Mouse (Mus musculus) hindbrain, embryonic 16.5 days (tissue): ENCODE measurements around the gene Hspbp1. TPM values are rescaled to one million over a fixed set of nuclear protein-coding genes. Genes with fewer than 3 reads are reported as not detected.

Experiments used
- ATAC-seq: fragments of 200-750 bp; cut with Nextera tagmentation; 2 replicates; pipeline ENCODE4 v1.8.0; 2017; ENCODE audit warnings: moderate TSS enrichment, moderate library complexity
- H3K27ac ChIP-seq: fragments of 300-500 bp; sonication (generic); 2 replicates; pipeline ENCODE4 v1.5.1; 2014; ENCODE audit warnings: low read depth, mild to moderate bottlenecking, control low read depth, low read length, moderate library complexity
- H3K27me3 ChIP-seq: fragments of 300-500 bp; sonication (generic); replicated peaks from 2 replicates; pipeline ENCODE4 v1.6.1; 2014; ENCODE audit warnings: low read length; ENCODE audit not compliant: control insufficient read depth, insufficient read depth
- H3K36me3 ChIP-seq: fragments of 300-500 bp; sonication (generic); 2 replicates; pipeline ENCODE4 v1.6.1; 2014; ENCODE audit warnings: mild to moderate bottlenecking, low read length, moderate library complexity, mixed read lengths; ENCODE audit not compliant: control insufficient read depth, insufficient read depth
- H3K4me1 ChIP-seq: fragments of 300-500 bp; sonication (generic); 2 replicates; pipeline ENCODE4 v1.6.1; 2014; ENCODE audit warnings: low read depth, low read length; ENCODE audit not compliant: control insufficient read depth, insufficient read depth
- H3K4me2 ChIP-seq: fragments of 300-500 bp; sonication (generic); 2 replicates; pipeline ENCODE4 v1.6.1; 2014; ENCODE audit warnings: mild to moderate bottlenecking, low read length, control low read depth, moderate library complexity
- H3K4me3 ChIP-seq: fragments of 300-500 bp; sonication (generic); 2 replicates; pipeline ENCODE4 v1.5.1; 2014; ENCODE audit warnings: mild to moderate bottlenecking, low read length, control low read depth, moderate library complexity
- H3K9ac ChIP-seq: fragments of 300-500 bp; sonication (generic); 2 replicates; pipeline ENCODE4 v1.6.1; 2014; ENCODE audit warnings: low read depth, mild to moderate bottlenecking, control low read depth, low read length, moderate library complexity
- H3K9me3 ChIP-seq: fragments of 300-500 bp; sonication (generic); 2 replicates; pipeline ENCODE4 v1.6.1; 2014; ENCODE audit warnings: mild to moderate bottlenecking, low read length, moderate library complexity; ENCODE audit not compliant: control insufficient read depth
- WGBS: fragments of 180-500 bp; shearing (Covaris S2); extraction: QIAGEN DNeasy Blood & Tissue Kit; methylation state at CpG from one replicate; pipeline ENCODE4 v1.1.7; 2014; 5-methylcytosine and 5-hydroxymethylcytosine counted together
- polyA plus RNA-seq: library from polyadenylated mRNA; unstranded; fragments of >200 nt; fragmentation: Nextera tagmentation; extraction: Ambion mirVana; gene quantifications from 2 replicates; pipeline ENCODE4 v1.2.1, GENCODE M21; 2015

Gene Hspbp1
- polyA plus RNA-seq, 1 experiment from 2014 or later, result 188 TPM

DNA sequence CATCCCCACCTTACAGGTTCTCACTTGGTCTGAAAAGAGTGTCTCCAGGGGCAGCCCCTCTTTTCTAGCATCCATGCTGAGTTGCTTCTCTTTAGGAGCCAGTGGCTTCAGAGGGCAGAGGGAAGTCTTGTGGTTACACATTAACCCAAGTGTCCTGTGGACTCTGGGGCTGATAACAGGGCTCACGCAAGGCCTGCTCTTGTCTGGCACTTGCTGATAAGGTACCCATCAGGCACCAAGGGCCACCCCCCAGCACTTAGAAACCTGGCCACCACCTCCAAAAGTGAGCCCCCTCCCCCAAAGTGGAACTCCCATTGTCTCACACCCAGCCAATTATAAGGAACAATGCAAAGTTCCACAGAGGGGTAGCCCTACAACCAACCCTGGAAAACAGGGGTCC is 54.7 kb downstream of the Hspbp1 start:
- Histone ChIP-seq H3K9ac (no peak overlapping the region), H3K36me3 (peaks cover 36% of the 10 kb centered on the region), H3K9me3 (no peaks in the 10 kb centered on the region), H3K4me2 (no peak overlapping the region), H3K27me3 (no peaks in the 10 kb centered on the region), H3K4me3 (no peak overlapping the region), H3K4me1 (no peaks in the 10 kb centered on the region), H3K27ac (no peak overlapping the region)
- no peak for ATAC-seq
- WGBS, result 100% methylated on average over 1 of the region's 1 CpGs

DNA sequence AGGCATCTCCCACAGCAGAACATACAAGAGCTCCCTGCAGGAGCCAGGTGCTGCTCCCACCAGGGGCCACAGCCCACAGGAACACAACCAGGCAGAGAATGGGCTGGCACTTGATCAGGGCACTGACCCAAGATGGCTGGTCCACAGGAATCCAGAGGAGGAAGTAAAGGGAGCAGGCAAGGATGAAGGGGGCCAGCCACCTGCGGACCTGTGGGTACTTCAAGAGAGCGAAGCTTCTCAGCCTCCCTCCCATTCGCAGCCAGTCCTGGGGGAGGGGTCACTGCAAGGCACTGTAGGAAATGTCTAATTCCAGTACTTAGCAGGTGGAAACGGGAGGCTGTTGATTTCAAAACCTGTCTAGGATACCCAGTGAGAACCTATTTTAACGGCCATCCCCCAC is 55.3 kb downstream of the Hspbp1 start:
- no peak overlapping the region for H3K4me3 ChIP-seq
- H3K36me3 ChIP-seq, result peaks cover 36% of the 10 kb centered on the region

DNA sequence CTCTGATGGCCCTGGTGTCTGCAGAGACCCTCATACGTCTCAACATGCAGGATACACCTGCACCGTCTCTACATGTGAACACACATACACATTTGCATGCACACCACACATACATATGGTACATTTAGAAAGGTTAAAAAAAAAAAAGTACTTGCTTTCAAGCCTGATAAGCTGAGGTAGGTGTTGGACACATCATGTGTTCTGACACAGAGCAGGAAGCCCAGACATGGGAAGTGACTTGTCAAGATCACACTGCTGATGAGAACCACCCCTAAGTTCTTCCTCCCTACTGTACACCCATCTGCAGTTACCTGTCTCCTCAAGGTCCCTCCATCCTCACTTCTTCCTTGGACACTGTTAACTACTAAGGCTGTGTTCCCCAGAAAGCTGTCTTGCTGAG is 58.9 kb downstream of the Hspbp1 start:
- Histone ChIP-seq H3K9me3 (no peaks in the 10 kb centered on the region), H3K4me1 (no peaks in the 10 kb centered on the region), H3K27me3 (no peaks in the 10 kb centered on the region), H3K9ac (no peak overlapping the region), H3K4me3 (no peak overlapping the region), H3K27ac (no peak overlapping the region), H3K36me3 (peaks cover 10% of the 10 kb centered on the region), H3K4me2 (no peak overlapping the region)
- no peak for ATAC-seq
- 98% methylated on average over 2 of the region's 2 CpGs for WGBS

More for the DNA sequence above, 55.3 kb downstream of the Hspbp1 start:
- no peak overlapping the region for H3K9ac ChIP-seq
- no peak overlapping the region for H3K4me2 ChIP-seq
- H3K27me3 ChIP-seq, result no peaks in the 10 kb centered on the region
- no peaks in the 10 kb centered on the region for H3K4me1 ChIP-seq
- no peak overlapping the region for H3K27ac ChIP-seq
- 85% methylated on average over 5 of the region's 5 CpGs for WGBS
- no peak for ATAC-seq
- no peaks in the 10 kb centered on the region for H3K9me3 ChIP-seq

DNA sequence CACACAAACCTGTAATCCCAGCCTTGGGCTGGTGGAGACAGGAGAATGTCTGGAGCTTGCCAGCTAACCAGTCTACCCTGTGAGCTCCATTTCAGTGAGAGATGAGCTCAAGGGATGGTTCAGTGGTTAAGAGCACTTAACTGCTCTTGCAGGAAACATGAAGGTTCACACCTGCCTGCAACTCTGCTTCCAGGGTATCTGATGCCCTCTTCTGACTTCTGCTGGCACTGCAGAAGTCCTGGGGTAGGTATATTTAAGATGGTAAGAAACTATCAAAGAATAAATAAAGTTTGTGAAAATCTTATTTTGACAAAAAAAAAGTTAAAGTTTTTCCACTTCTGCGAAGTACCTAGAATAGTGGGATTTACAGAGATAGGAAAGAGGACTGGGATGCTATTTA is 60.5 kb downstream of the Hspbp1 start:
- H3K9me3 ChIP-seq, result no peaks in the 10 kb centered on the region
- 44% methylated on average over 1 of the region's 1 CpGs for WGBS
- ATAC-seq, result peak; percentile 13; the same call in 1 of the 2 replicates
- no peaks in the 10 kb centered on the region for H3K27me3 ChIP-seq
- no peak overlapping the region for H3K9ac ChIP-seq
- H3K4me2 ChIP-seq, result no peak overlapping the region
- H3K36me3 ChIP-seq, result peaks cover 4% of the 10 kb centered on the region
- no peaks in the 10 kb centered on the region for H3K4me1 ChIP-seq
- no peak overlapping the region for H3K27ac ChIP-seq
- H3K4me3 ChIP-seq, result no peak overlapping the region

DNA sequence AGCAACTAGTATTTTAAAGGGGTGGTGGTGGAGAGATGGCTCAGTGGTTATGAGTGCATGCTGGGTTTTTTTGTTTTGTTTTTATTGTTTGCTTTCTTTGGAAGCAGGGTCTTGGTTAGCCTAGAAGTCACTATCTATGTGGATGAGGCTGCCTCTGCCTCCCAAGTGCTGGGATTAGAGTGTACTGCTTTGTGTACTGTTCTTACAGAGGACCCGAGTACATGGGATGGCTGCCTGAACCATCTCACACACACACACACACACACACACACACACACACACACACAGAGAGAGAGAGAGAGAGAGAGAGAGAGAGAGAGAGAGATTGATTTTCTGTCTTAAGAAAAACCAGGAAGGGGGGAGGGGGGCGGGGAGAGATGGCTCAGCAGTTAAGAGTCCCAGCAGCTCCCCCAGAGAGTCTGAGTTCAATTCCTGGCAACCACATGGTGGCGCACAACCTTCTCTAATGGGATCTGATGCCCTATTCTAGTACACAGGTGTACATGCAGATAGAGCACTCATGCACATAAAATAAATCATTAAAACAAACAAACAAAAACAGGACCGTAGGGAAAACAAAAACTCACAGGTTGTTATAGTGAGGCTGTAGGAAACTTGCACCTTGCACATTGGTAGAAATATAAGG is 61.2 kb downstream of the Hspbp1 start:
- Histone ChIP-seq H3K36me3 (no peaks in the 10 kb centered on the region), H3K4me2 (no peak overlapping the region), H3K27me3 (no peaks in the 10 kb centered on the region), H3K9ac (no peak overlapping the region), H3K27ac (no peak overlapping the region), H3K4me1 (no peaks in the 10 kb centered on the region), H3K9me3 (no peaks in the 10 kb centered on the region), H3K4me3 (no peak overlapping the region)
- ATAC-seq, result peak; percentile 79
- WGBS, result 28% methylated on average over 4 of the region's 4 CpGs

DNA sequence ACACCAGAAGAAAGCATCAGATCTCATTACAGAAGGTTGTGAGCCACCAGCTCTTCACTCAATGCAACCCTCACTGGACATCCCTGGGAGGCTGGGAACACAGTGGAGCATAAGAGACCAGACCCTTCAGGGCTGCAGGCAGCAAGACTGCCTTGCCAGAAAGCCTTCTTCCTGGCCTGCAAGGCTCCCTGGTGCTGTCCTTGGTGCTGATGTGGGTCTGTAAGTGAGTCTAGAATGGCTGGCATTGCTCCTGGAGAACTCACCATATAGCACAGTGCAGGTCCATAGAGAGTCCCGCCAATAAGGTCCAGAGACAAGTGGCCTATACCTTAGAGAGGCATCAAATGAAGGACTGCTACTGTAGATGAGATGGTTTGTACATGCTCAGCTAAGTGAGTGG is 64.9 kb downstream of the Hspbp1 start:
- 54% methylated on average over 1 of the region's 1 CpGs for WGBS
- ATAC-seq, result no peak
- Histone ChIP-seq H3K9me3 (no peaks in the 10 kb centered on the region), H3K27ac (no peak overlapping the region), H3K4me1 (no peaks in the 10 kb centered on the region), H3K36me3 (no peaks in the 10 kb centered on the region), H3K27me3 (no peaks in the 10 kb centered on the region), H3K9ac (no peak overlapping the region), H3K4me3 (no peak overlapping the region), H3K4me2 (no peak overlapping the region)

DNA sequence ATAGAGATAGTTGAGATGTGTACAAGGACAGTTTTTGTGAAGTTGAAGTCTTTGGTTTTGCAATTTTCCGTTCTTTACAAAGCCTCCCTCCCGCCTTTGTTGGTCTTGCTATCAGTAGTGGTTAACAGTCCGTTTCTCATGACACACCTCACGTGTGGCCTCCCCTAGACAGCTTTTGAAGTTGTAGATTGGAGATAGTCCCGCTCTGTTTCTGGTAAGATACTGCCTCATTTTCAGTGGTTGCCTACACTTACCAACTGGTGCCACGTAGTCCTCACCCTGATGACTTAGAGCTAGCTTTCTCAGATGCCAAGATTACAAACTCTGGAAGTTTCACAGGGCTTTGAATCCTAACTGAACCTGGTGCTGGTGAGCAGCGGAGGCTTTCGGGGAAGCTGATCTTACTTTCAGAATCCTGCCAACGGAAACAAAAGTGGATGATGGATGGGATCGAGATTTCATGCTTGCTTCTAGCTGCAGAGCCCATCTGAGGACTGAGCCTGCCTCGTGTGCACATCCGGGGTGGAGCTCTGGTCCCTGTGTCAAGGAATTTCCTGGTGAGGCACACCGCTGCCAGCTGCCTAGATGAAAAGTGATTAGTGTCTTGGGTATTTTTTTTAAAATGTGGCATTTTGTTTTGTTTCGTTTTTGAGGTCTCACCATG is 71.0 kb downstream of the Hspbp1 start:
- Histone ChIP-seq H3K27ac (no peak overlapping the region), H3K36me3 (no peaks in the 10 kb centered on the region), H3K9ac (no peak overlapping the region), H3K4me3 (no peak overlapping the region), H3K4me1 (no peaks in the 10 kb centered on the region), H3K4me2 (no peak overlapping the region), H3K9me3 (no peaks in the 10 kb centered on the region), H3K27me3 (no peaks in the 10 kb centered on the region)
- 70% methylated on average over 14 of the region's 14 CpGs for WGBS
- ATAC-seq, result no peak

DNA sequence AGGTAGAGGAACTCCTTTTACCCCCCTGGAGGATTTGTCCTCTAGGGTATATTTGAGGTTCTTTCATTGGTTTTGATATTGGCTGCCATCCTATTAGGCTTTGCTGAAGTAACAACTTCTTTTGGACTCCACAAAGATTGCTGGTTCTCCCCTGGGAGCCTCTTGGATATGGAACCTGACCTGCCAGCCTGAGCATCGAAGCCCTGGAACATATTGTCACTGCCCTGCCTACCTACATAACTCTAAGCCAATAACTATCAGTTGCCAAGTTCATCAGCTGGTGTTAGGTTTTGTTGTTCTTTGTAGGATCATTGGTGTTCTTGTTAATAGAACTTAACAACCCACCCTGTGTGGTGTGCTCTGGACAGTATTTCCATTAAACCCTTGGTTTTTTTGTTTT is 71.9 kb downstream of the Hspbp1 start:
- H3K9ac ChIP-seq, result no peak overlapping the region
- H3K4me2 ChIP-seq, result no peak overlapping the region
- no peaks in the 10 kb centered on the region for H3K9me3 ChIP-seq
- no peaks in the 10 kb centered on the region for H3K4me1 ChIP-seq
- H3K27me3 ChIP-seq, result no peaks in the 10 kb centered on the region
- WGBS, result 70% methylated on average over 1 of the region's 1 CpGs
- H3K36me3 ChIP-seq, result no peaks in the 10 kb centered on the region
- no peak for ATAC-seq
- H3K27ac ChIP-seq, result no peak overlapping the region
- no peak overlapping the region for H3K4me3 ChIP-seq

DNA sequence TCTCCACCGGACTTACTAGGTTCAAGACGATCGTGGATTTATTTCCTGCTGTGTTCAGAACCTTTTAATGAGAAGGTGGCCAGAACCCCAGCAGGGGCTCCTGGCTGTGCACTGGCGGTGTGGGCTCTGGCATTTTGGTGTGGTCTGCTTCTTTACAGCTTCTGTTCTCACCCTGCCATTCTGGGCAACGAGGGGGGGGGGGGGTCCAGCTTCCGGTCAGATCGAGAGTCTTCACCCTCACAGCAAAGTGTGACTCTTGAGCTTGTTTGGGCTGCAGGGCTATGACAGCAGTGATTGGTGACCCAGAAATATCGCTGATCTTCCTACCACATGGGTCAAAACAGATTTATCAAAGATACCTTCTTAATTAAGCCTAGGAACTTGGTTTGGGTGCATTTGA is 72.5 kb downstream of the Hspbp1 start:
- H3K4me3 ChIP-seq, result no peak overlapping the region
- no peak for ATAC-seq
- WGBS, result 65% methylated on average over 8 of the region's 8 CpGs
- H3K9me3 ChIP-seq, result no peaks in the 10 kb centered on the region
- no peaks in the 10 kb centered on the region for H3K27me3 ChIP-seq
- no peaks in the 10 kb centered on the region for H3K4me1 ChIP-seq
- no peaks in the 10 kb centered on the region for H3K36me3 ChIP-seq
- no peak overlapping the region for H3K27ac ChIP-seq
- no peak overlapping the region for H3K4me2 ChIP-seq
- H3K9ac ChIP-seq, result no peak overlapping the region
